Mouse (Mus musculus): ENCODE results near the gene Chrd. TPM values are rescaled to one million over a fixed set of nuclear protein-coding genes. Genes with fewer than 3 reads are reported as not detected.

Gene Chrd
- polyA plus RNA-seq, 1 experiment from 2014 or later: 3.8 TPM

DNA sequence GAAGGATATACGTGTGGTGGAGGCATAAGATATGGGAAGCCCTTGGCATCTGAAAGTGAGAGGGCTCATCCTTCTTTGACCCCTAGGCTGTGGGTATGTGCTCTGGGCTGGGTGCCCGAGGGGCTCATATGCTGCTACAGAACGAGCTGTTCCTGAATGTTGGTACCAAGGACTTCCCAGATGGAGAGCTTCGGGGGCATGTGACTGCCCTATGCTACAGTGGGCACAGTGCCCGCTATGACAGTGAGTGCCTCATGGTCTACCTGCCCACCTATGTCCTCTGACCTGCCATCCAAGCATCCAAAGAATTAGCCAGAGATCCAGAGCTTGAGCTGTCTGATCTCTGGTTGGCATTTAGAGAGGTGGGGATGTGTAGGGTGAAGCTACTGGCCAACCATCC is 3.9 kb downstream of the Chrd start:
- WGBS: 79% methylated on average over 5 of the region's 5 CpGs
- Histone ChIP-seq H3K4me2 (no peak overlapping the region), H3K4me3 (no peak overlapping the region), H3K4me1 (peaks cover 15% of the 10 kb centered on the region), H3K36me3 (no peaks in the 10 kb centered on the region), H3K27ac (no peak overlapping the region), H3K9me3 (no peaks in the 10 kb centered on the region), H3K27me3 (peaks cover 30% of the 10 kb centered on the region), H3K9ac (no peak overlapping the region)
- no peak for ATAC-seq (ENCODE audit: borderline replicate concordance, extremely low read depth, low FRiP score, low TSS enrichment)

- Histone ChIP-seq H3K9me3 (no peaks in the 10 kb centered on the region), H3K27me3 (peaks cover 14% of the 10 kb centered on the region), H3K9ac (no peak overlapping the region), H3K27ac (no peak overlapping the region), H3K4me2 (no peak overlapping the region), H3K4me1 (no peaks in the 10 kb centered on the region), H3K4me3 (no peak overlapping the region), H3K36me3 (no peaks in the 10 kb centered on the region)
- ATAC-seq (ENCODE audit: borderline replicate concordance, extremely low read depth, low FRiP score, low TSS enrichment): no peak
- 85% methylated on average over 9 of the region's 9 CpGs for WGBS
Observed at GRCm38 (mm10) chr16:20739845-20740244, 6.9 kb downstream of the Chrd start.

DNA sequence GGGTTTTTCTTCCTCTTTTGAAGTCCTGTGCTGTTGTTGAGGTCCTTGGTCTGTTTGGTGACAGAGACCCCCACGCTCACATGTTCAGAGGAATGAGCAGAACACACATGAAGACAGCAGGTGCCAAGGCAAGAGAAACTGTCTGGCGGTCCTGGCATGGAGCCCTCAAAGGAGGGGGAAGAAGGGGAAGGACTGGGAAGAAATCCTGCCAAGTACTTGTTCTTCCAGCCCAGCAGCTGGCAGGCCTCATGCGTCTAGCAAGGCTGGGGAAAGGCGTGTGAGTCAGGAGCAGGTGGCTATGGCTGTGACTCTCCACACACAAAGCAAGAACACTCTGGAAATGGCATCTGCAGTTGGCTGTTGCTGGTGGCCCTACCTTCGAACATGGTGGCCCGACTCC is 13.7 kb downstream of the Chrd start:
- no peak overlapping the region for H3K27ac ChIP-seq
- WGBS: 48% methylated on average over 6 of the region's 6 CpGs
- H3K27me3 ChIP-seq: no peaks in the 10 kb centered on the region
- no peaks in the 10 kb centered on the region for H3K9me3 ChIP-seq
- no peaks in the 10 kb centered on the region for H3K36me3 ChIP-seq
- H3K4me2 ChIP-seq: no peak overlapping the region
- no peak overlapping the region for H3K9ac ChIP-seq
- ATAC-seq (ENCODE audit: borderline replicate concordance, extremely low read depth, low FRiP score, low TSS enrichment): peak; percentile 49; the same call in 1 of the 2 replicates
- no peak overlapping the region for H3K4me3 ChIP-seq
- H3K4me1 ChIP-seq: 0 out of 2 replicates have a peak, but pooled peaks cover 4% of the 10 kb centered on the region

GRCm38 (mm10) chr16:20750518-20750917 is 17.6 kb downstream of the Chrd start:
- no peaks in the 10 kb centered on the region for H3K36me3 ChIP-seq
- H3K27me3 ChIP-seq: no peaks in the 10 kb centered on the region
- 0 out of 2 replicates have a peak, but pooled peaks cover 4% of the 10 kb centered on the region for H3K4me1 ChIP-seq
- no peak overlapping the region for H3K4me3 ChIP-seq
- no peaks in the 10 kb centered on the region for H3K9me3 ChIP-seq
- ATAC-seq (ENCODE audit: borderline replicate concordance, extremely low read depth, low FRiP score, low TSS enrichment): no peak
- H3K27ac ChIP-seq: no peak overlapping the region
- H3K9ac ChIP-seq: no peak overlapping the region
- 35% methylated on average over 8 of the region's 8 CpGs for WGBS
- no peak overlapping the region for H3K4me2 ChIP-seq

GRCm38 (mm10) chr16:20756052-20756451 is 23.1 kb downstream of the Chrd start:
- Histone ChIP-seq H3K27ac (no peak overlapping the region), H3K4me1 (no peaks in the 10 kb centered on the region), H3K27me3 (no peaks in the 10 kb centered on the region), H3K4me3 (no peak overlapping the region), H3K9ac (no peak overlapping the region), H3K4me2 (no peak overlapping the region), H3K36me3 (no peaks in the 10 kb centered on the region), H3K9me3 (no peaks in the 10 kb centered on the region)
- WGBS: 68% methylated on average over 5 of the region's 5 CpGs
- ATAC-seq (ENCODE audit: borderline replicate concordance, extremely low read depth, low FRiP score, low TSS enrichment): 0 out of 2 replicates have a peak, but pooled peaks have one; percentile 42

DNA sequence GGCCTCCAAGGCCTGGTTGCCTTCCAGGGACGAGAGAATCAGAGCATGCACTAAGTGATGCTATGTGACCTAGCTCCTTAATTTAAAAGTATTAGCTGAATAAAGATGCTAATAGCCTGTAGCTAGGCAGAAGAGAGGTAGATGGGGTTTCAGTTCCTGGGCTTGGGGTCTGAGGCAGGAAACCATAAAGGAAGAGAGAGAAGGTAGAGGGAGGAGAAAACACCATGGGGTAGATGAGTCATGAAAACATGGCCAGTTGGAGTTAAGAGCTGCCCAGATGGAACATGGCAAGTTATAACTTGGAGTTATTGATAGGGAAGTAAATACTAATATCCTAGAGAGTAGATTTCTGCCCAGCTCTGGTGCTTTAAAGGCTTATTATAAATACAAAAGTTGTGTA is 24.5 kb downstream of the Chrd start:
- H3K4me3 ChIP-seq: no peak overlapping the region
- no peaks in the 10 kb centered on the region for H3K36me3 ChIP-seq
- H3K4me1 ChIP-seq: no peaks in the 10 kb centered on the region
- no peak overlapping the region for H3K9ac ChIP-seq
- no peak overlapping the region for H3K27ac ChIP-seq
- no peak overlapping the region for H3K4me2 ChIP-seq
- ATAC-seq (ENCODE audit: borderline replicate concordance, extremely low read depth, low FRiP score, low TSS enrichment): no peak
- WGBS: 76% methylated on average over 1 of the region's 1 CpGs
- H3K9me3 ChIP-seq: no peaks in the 10 kb centered on the region
- H3K27me3 ChIP-seq: no peaks in the 10 kb centered on the region

GRCm38 (mm10) chr16:20761681-20762080 is 28.8 kb downstream of the Chrd start:
- WGBS: 7% methylated on average over 3 of the region's 3 CpGs
- Histone ChIP-seq H3K9ac (no peak overlapping the region), H3K4me3 (no peak overlapping the region), H3K27me3 (no peaks in the 10 kb centered on the region), H3K36me3 (no peaks in the 10 kb centered on the region), H3K4me1 (no peaks in the 10 kb centered on the region), H3K27ac (no peak overlapping the region), H3K4me2 (no peak overlapping the region), H3K9me3 (no peaks in the 10 kb centered on the region)
- no peak for ATAC-seq (ENCODE audit: borderline replicate concordance, extremely low read depth, low FRiP score, low TSS enrichment)

DNA sequence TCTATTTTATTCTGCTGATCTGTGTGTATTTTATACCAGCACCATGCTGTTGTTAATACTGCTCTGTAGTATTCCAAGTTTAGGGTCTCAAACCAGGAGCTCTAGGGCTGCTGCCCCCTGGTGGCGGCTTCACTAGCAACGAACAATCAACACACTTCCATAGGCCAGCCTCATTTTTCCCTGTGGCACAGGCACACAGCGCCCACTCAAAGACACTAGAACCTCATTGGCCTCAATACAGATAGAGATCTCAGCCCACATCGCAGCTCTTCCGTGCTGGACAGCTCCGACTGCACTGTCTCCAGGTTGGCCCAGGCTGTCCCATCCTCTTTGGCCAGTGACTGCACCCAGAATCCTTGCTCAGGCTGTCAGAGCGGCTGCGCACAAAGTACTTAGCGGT is 32.3 kb downstream of the Chrd start:
- ATAC-seq (ENCODE audit: borderline replicate concordance, extremely low read depth, low FRiP score, low TSS enrichment): 0 out of 2 replicates have a peak, but pooled peaks have one; percentile 14
- WGBS: 40% methylated on average over 9 of the region's 9 CpGs

GRCm38 (mm10) chr16:20775021-20775420 is 42.1 kb downstream of the Chrd start:
- Histone ChIP-seq H3K4me3 (no peak overlapping the region), H3K27ac (no peak overlapping the region), H3K27me3 (no peaks in the 10 kb centered on the region), H3K9ac (no peak overlapping the region), H3K4me2 (no peak overlapping the region), H3K9me3 (no peaks in the 10 kb centered on the region), H3K36me3 (no peaks in the 10 kb centered on the region), H3K4me1 (no peaks in the 10 kb centered on the region)
- no peak for ATAC-seq (ENCODE audit: borderline replicate concordance, extremely low read depth, low FRiP score, low TSS enrichment)
- WGBS: 59% methylated on average over 5 of the region's 5 CpGs

More for the DNA sequence above, 32.3 kb downstream of the Chrd start:
- no peaks in the 10 kb centered on the region for H3K9me3 ChIP-seq
- H3K4me1 ChIP-seq: no peaks in the 10 kb centered on the region
- no peak overlapping the region for H3K4me3 ChIP-seq
- H3K9ac ChIP-seq: no peak overlapping the region
- H3K4me2 ChIP-seq: no peak overlapping the region
- H3K27me3 ChIP-seq: no peaks in the 10 kb centered on the region
- H3K36me3 ChIP-seq: no peaks in the 10 kb centered on the region
- H3K27ac ChIP-seq: no peak overlapping the region

- H3K9ac ChIP-seq: no peak overlapping the region
- no peak for ATAC-seq (ENCODE audit: borderline replicate concordance, extremely low read depth, low FRiP score, low TSS enrichment)
- 0 out of 2 replicates have a peak, but pooled peaks cover 4% of the 10 kb centered on the region for H3K4me1 ChIP-seq
- no peaks in the 10 kb centered on the region for H3K36me3 ChIP-seq
- H3K4me3 ChIP-seq: no peak overlapping the region
- H3K27me3 ChIP-seq: no peaks in the 10 kb centered on the region
- H3K4me2 ChIP-seq: no peak overlapping the region
- no peak overlapping the region for H3K27ac ChIP-seq
- H3K9me3 ChIP-seq: no peaks in the 10 kb centered on the region
- 77% methylated on average over 3 of the region's 3 CpGs for WGBS
Observed at GRCm38 (mm10) chr16:20779846-20780245, 46.9 kb downstream of the Chrd start.

GRCm38 (mm10) chr16:20781101-20781630 is 48.2 kb downstream of the Chrd start:
- WGBS: 73% methylated on average over 4 of the region's 4 CpGs

DNA sequence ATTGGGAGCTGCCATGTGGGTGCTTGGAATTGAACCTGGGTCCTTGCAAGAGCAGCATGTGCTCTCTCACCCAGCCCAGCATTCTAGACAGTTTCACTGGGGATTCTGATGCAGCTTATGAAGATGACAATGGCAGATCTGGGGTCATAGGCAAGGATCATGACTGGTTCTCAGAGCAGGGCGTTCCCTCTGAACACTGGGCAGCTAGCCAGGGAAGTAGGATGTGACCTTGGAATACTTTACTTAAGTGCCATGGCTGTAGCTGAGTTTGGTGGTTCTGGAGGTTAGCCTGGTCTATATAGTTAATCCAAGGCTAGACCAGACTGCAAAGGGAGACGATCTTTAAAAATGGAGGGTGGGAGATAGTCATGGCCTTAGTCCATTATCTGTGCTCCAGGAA is 51.0 kb downstream of the Chrd start:
- no peaks in the 10 kb centered on the region for H3K9me3 ChIP-seq
- no peaks in the 10 kb centered on the region for H3K36me3 ChIP-seq
- no peaks in the 10 kb centered on the region for H3K27me3 ChIP-seq
- no peak overlapping the region for H3K9ac ChIP-seq
- H3K27ac ChIP-seq: no peak overlapping the region
- H3K4me3 ChIP-seq: no peak overlapping the region
- H3K4me1 ChIP-seq: 0 out of 2 replicates have a peak, but pooled peaks cover 4% of the 10 kb centered on the region
- no peak overlapping the region for H3K4me2 ChIP-seq
- WGBS: 82% methylated on average over 2 of the region's 2 CpGs
- no peak for ATAC-seq (ENCODE audit: borderline replicate concordance, extremely low read depth, low FRiP score, low TSS enrichment)

More at GRCm38 (mm10) chr16:20781101-20781630, 48.2 kb downstream of the Chrd start:
- no peak for ATAC-seq (ENCODE audit: borderline replicate concordance, extremely low read depth, low FRiP score, low TSS enrichment)
- H3K27ac ChIP-seq: no peak overlapping the region
- no peak overlapping the region for H3K4me3 ChIP-seq
- no peaks in the 10 kb centered on the region for H3K27me3 ChIP-seq
- no peaks in the 10 kb centered on the region for H3K36me3 ChIP-seq
- H3K4me2 ChIP-seq: no peak overlapping the region
- no peak overlapping the region for H3K9ac ChIP-seq
- 0 out of 2 replicates have a peak, but pooled peaks cover 4% of the 10 kb centered on the region for H3K4me1 ChIP-seq
- H3K9me3 ChIP-seq: no peaks in the 10 kb centered on the region

- H3K27ac ChIP-seq: no peak overlapping the region
- no peaks in the 10 kb centered on the region for H3K36me3 ChIP-seq
- ATAC-seq (ENCODE audit: borderline replicate concordance, extremely low read depth, low FRiP score, low TSS enrichment): no peak
- H3K4me3 ChIP-seq: no peak overlapping the region
- no peak overlapping the region for H3K9ac ChIP-seq
- H3K4me1 ChIP-seq: 0 out of 2 replicates have a peak, but pooled peaks cover 4% of the 10 kb centered on the region
- H3K4me2 ChIP-seq: no peak overlapping the region
- no peaks in the 10 kb centered on the region for H3K27me3 ChIP-seq
- H3K9me3 ChIP-seq: no peaks in the 10 kb centered on the region
Observed at GRCm38 (mm10) chr16:20784754-20785153, 51.8 kb downstream of the Chrd start.

Data from lung, embryonic 15.5 days (tissue).